8 mouse cellular contexts compared by ENCODE assay signal in the genomic region with DNA sequence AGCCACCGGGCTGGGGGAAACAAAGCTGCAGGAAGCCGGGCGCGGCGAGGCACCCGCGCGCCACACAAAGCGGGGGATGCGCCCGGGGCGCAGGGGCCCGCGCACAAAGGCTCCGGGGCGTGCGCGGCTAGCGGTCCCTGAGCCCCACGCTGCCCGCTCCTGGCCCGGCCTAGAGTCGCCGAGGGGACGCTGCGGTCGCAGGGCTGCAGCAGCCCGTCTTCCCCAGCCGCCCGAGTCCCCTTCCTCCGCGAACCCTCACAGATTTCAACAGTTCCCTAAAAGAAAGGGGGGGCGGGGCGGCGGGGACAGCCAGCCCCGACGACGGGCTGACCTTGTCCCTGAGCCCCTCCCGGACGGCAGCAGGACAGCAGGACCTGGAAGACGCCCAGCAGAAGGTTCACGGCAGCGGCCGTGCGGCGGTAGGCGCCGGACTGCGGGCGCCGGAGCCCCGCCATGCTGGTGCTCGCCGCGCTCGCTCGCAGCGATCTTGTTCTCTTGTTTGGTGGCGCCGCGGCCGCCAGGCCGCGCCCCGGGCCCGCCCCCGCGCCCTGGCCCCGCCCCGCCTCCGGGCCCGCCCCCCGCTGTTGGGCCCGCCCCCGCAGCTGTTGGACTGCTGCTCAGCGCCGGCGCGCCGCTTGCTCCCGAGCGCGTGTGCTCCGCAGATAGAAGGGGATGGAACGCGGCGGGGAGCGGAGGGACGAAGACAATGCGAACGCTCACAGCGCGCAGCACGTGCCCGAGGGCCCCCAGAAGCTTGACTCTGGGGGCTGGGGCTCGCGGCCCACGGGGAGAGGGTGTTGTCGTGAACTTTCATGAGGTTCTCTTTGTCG. TPM values are rescaled to one million over a fixed set of nuclear protein-coding genes. Genes with fewer than 3 reads are reported as not detected.
A peak's percentile ranks its signal among the peaks of the same experiment; 100 is the strongest.
DNase-seq lines count a peak whose midpoint lies in the region; ATAC-seq and TF ChIP-seq lines count a peak whose summit lies in the region.

A gene (minus strand): TSS at position 530 of the 830 bp plus-strand sequence.

- peak within 1 kb of the TSS; percentile 90 for H3K9ac ChIP-seq in hindbrain, postnatal 0 days (replicated peaks; ENCODE audit: low read length)

- peak; percentile 53 for ATAC-seq in common myeloid progenitor, adult 5-6 weeks (replicated peaks; ENCODE audit: low read depth, poor library complexity, severe bottlenecking)
- peak; percentile 94 for ATAC-seq in hindbrain, postnatal 0 days

- no peak for TF ChIP-seq CTCF in hindbrain, postnatal 0 days (IDR thresholded peaks at IDR 0.05; ENCODE audit: low read depth)

- WGBS in hindbrain, postnatal 0 days = under 1% methylated on average over 80 of the region's 100 CpGs

- peak within 1 kb of the TSS; percentile 91 for H3K27ac ChIP-seq in hindbrain, postnatal 0 days

- peak within 1 kb of the TSS; percentile 77 for H3K4me2 ChIP-seq in hindbrain, postnatal 0 days (ENCODE audit: low read depth, low read length)

- H3K9me3 ChIP-seq in hindbrain, postnatal 0 days (ENCODE audit: low read length) = no peaks in the 10 kb centered on the region
- no peaks in the 10 kb centered on the region for H3K9me3 ChIP-seq in megakaryocyte, embryonic 14.5 days

- H3K4me3 ChIP-seq in hindbrain, postnatal 0 days (ENCODE audit: low read length) = peak within 1 kb of the TSS; percentile 95
- peak within 1 kb of the TSS; percentile 91 for H3K4me3 ChIP-seq in megakaryocyte, embryonic 14.5 days (replicated peaks)

- DNase-seq in adipocyte (ENCODE audit: low spot score) = peak; percentile 80
- DNase-seq in gastrocnemius, adult 8-10 months (ENCODE audit: low spot score in 2 of 2) = peak; percentile 53 to 61
- peak; percentile 93 for DNase-seq in hindbrain, postnatal 0 days (ENCODE audit: low spot score)
- DNase-seq in left cerebral cortex, adult 9 months (ENCODE audit: low spot score in 2 of 2) = peak; percentile 14 to 57
- peak; percentile 89 to 91 for DNase-seq in right cerebral cortex, postnatal 10 days (ENCODE audit: low spot score in 2 of 2)
- peak; percentile 91 for DNase-seq in yolk sac, embryonic 10.5 days (ENCODE audit: low spot score)

- H3K4me1 ChIP-seq in hindbrain, postnatal 0 days (ENCODE audit: insufficient read depth, low read length) = peaks cover 11% of the 10 kb centered on the region
- peaks cover 65% of the 10 kb centered on the region for H3K4me1 ChIP-seq in megakaryocyte, embryonic 14.5 days

- H3K27me3 ChIP-seq in hindbrain, postnatal 0 days (ENCODE audit: insufficient read depth, low read length) = no peaks in the 10 kb centered on the region
- H3K27me3 ChIP-seq in megakaryocyte, embryonic 14.5 days (replicated peaks) = no peaks in the 10 kb centered on the region

- no peaks in the 10 kb centered on the region for H3K36me3 ChIP-seq in hindbrain, postnatal 0 days (ENCODE audit: insufficient read depth, low read length)
- H3K36me3 ChIP-seq in megakaryocyte, embryonic 14.5 days (replicated peaks; ENCODE audit: low read length) = peaks cover 19% of the 10 kb centered on the region

RNA-seq across cellular contexts. Expression of the gene that starts here (rescaled TPM):
- total RNA-seq in common myeloid progenitor, adult 5-6 weeks (2017) = 43.8 and 44.3 TPM in 2 replicates
- 10 to 100 TPM in 3 of 4 experiments, 1 to 10 TPM in 1; 8.7 to 13.1 (median 11.6) TPM for total RNA-seq in gastrocnemius, adult 8-10 months (2022)
- total RNA-seq in hindbrain, postnatal 0 days (2014; rRNA removed) = 28.4 and 33.2 TPM in 2 replicates
- polyA plus RNA-seq in hindbrain, postnatal 0 days (2015; fragmentation: Nextera tagmentation; extraction: Ambion mirVana) = 18.6 and 20.5 TPM in 2 replicates
- polyA plus RNA-seq in megakaryocyte, embryonic 14.5 days (2012; ENCODE audit: insufficient read depth, low replicate concordance) = 24.6 and 75.9 TPM in 2 replicates

Comparison
In these comparisons a context has a peak if more than half of its experiments do, and no peak if none do; other contexts are left out.
1. Peak in every context shown above with its lines: DNase-seq, ATAC-seq, H3K4me3 ChIP-seq and H3K27ac ChIP-seq.
2. DNase-seq: peak in every context shown above with its lines; median percentile 93 in hindbrain, postnatal 0 days; 91 in yolk sac, embryonic 10.5 days; 90 in right cerebral cortex, postnatal 10 days; 80 in adipocyte; 57 in gastrocnemius, adult 8-10 months; 36 in left cerebral cortex, adult 9 months.